Mouse (Mus musculus) myocyte (in vitro differentiated cells): Measurements from ENCODE around the gene Flad1.

ENCODE experiments used
- E2F4 ChIP-seq: IDR thresholded peaks from one replicate; pipeline ENCODE4 v1.6.1; 2011; ENCODE audit warnings: mild to moderate bottlenecking, control low read depth, moderate library complexity; ENCODE audit not compliant: insufficient read depth
- POLR2A ChIP-seq: IDR thresholded peaks from one replicate; pipeline ENCODE4 v1.6.1; 2011; ENCODE audit warnings: low read depth, mild to moderate bottlenecking, control low read depth, moderate library complexity; ENCODE audit not compliant: insufficient read length
- USF1 ChIP-seq: IDR thresholded peaks from one replicate; pipeline ENCODE4 v1.6.1; 2011; ENCODE audit warnings: low read depth, mild to moderate bottlenecking, control low read depth, moderate library complexity

GRCm38 (mm10) chr3:89388134-89388881 lies 23.4 kb downstream of the Flad1 start:
- no peak for TF ChIP-seq USF1
- no peak for TF ChIP-seq E2F4
- peak; percentile 15 for TF ChIP-seq POLR2A
